Mouse (Mus musculus): ENCODE measurements around the gene Ppp6r3. TPM values are rescaled to one million over a fixed set of nuclear protein-coding genes. Genes with fewer than 3 reads are reported as not detected.

Gene Ppp6r3
- total and polyA plus RNA-seq, 3 experiments, result 55.9 to 117 (median 83.9) TPM

- DNase-seq, result no peak
These were observed 141.4 kb downstream of the Ppp6r3 start for GRCm38 (mm10) chr19:3434124-3434523.

GRCm38 (mm10) chr19:3431969-3432368 lies 143.6 kb downstream of the Ppp6r3 start:
- DNase-seq, result no peak

- DNase-seq, result no peak
These were observed 144.5 kb downstream of the Ppp6r3 start for GRCm38 (mm10) chr19:3431066-3431465.

GRCm38 (mm10) chr19:3429156-3429816 lies 146.3 kb downstream of the Ppp6r3 start:
- DNase-seq, result no peak

GRCm38 (mm10) chr19:3428057-3428830 lies 147.3 kb downstream of the Ppp6r3 start:
- DNase-seq, result no peak

- DNase-seq, result no peak
These were observed 151.3 kb downstream of the Ppp6r3 start for GRCm38 (mm10) chr19:3424214-3424613.

- DNase-seq, result no peak
These were observed 152.6 kb downstream of the Ppp6r3 start for GRCm38 (mm10) chr19:3422981-3423380.

- DNase-seq, result no peak
These were observed 153.1 kb downstream of the Ppp6r3 start for GRCm38 (mm10) chr19:3422488-3422887.

- DNase-seq, result peak; percentile 68
These were observed 156.3 kb downstream of the Ppp6r3 start for GRCm38 (mm10) chr19:3419251-3419650.

GRCm38 (mm10) chr19:3414268-3414733 lies 161.2 kb downstream of the Ppp6r3 start, which contains the start of gene Gal:
TSS of gene Gal (minus strand) at chr19:3414544.
- DNase-seq, result peak; percentile 47

GRCm38 (mm10) chr19:3405531-3406281 lies 169.8 kb downstream of the Ppp6r3 start:
- no peak for DNase-seq

Other genes starting within 250 kb of the Ppp6r3 start
- gene Tesmin, start 186.9 kb downstream of the Ppp6r3 start, total RNA-seq (2021), result 1 to 10 TPM in 1 of 2 experiments, under 1 TPM in 1; 0.35 to 1.0 TPM
- gene Tesmin, start 186.9 kb downstream of the Ppp6r3 start, polyA plus RNA-seq (2012; rRNA removed), result 0.44 and 0.54 TPM in 2 replicates
- gene Gal, start 161.2 kb downstream of the Ppp6r3 start, total RNA-seq (2021), result 100 to 1,000 TPM in 1 of 2 experiments, 10 to 100 TPM in 1; 62.8 to 123 TPM
- gene Gal, start 161.2 kb downstream of the Ppp6r3 start, polyA plus RNA-seq (2012; rRNA removed), result 70.8 and 161 TPM in 2 replicates
- 100 to 1,000 TPM in 1 of 2 experiments, 10 to 100 TPM in 1; 92.7 to 111 TPM for gene Lrp5, start 110.8 kb upstream of the Ppp6r3 start, total RNA-seq (2021)
- 103 and 113 TPM in 2 replicates for gene Lrp5, start 110.8 kb upstream of the Ppp6r3 start, polyA plus RNA-seq (2012; rRNA removed)
- gene 1810055G02Rik, start 132.5 kb upstream of the Ppp6r3 start, total RNA-seq (2021), result 10 to 100 TPM; 27.9 to 37.8 TPM
- 43.3 and 46.3 TPM in 2 replicates for gene 1810055G02Rik, start 132.5 kb upstream of the Ppp6r3 start, polyA plus RNA-seq (2012; rRNA removed)
- 10 to 100 TPM; 40.6 to 52.5 TPM for gene Kmt5b, start 191.7 kb upstream of the Ppp6r3 start, total RNA-seq (2021)
- gene Kmt5b, start 191.7 kb upstream of the Ppp6r3 start, polyA plus RNA-seq (2012; rRNA removed), result 14.2 and 14.9 TPM in 2 replicates

All from adrenal gland, adult 2 months (tissue).